Mouse (Mus musculus) heart, embryonic 13.5 days (tissue): ENCODE measurements around the gene Wnt5a. TPM values are rescaled to one million over a fixed set of nuclear protein-coding genes. Genes with fewer than 3 reads are reported as not detected.

Source experiments
- ATAC-seq: fragments of 200-750 bp; cut with Nextera tagmentation; 2 replicates; pipeline ENCODE4 v1.8.0; 2017; ENCODE audit warnings: moderate TSS enrichment; ENCODE audit not compliant: insufficient number of reproducible peaks, low FRiP score, low TSS enrichment; ENCODE audit errors: extremely low read depth
- H3K27ac ChIP-seq: fragments of 300-500 bp; sonication (generic); replicated peaks from 2 replicates; pipeline ENCODE4 v1.5.1; 2015; ENCODE audit warnings: moderate library complexity, mild to moderate bottlenecking, inconsistent platforms
- H3K27me3 ChIP-seq: fragments of 300-500 bp; sonication (generic); replicated peaks from 2 replicates; pipeline ENCODE4 v1.6.1; 2015; ENCODE audit warnings: mild to moderate bottlenecking, inconsistent platforms
- H3K36me3 ChIP-seq: fragments of 300-500 bp; sonication (generic); 2 replicates; pipeline ENCODE4 v1.6.1; 2015; ENCODE audit warnings: mild to moderate bottlenecking, inconsistent platforms
- H3K4me1 ChIP-seq: fragments of 300-500 bp; sonication (generic); 2 replicates; pipeline ENCODE4 v1.6.1; 2015; ENCODE audit warnings: inconsistent platforms
- H3K4me2 ChIP-seq: fragments of 300-500 bp; sonication (generic); 2 replicates; pipeline ENCODE4 v1.6.1; 2015; ENCODE audit warnings: inconsistent platforms, mild to moderate bottlenecking, moderate library complexity
- H3K4me3 ChIP-seq: fragments of 300-500 bp; sonication (generic); 2 replicates; pipeline ENCODE4 v1.5.1; 2015; ENCODE audit warnings: moderate library complexity, mild to moderate bottlenecking, inconsistent platforms
- H3K9ac ChIP-seq: fragments of 300-500 bp; sonication (generic); 2 replicates; pipeline ENCODE4 v1.6.1; 2015; ENCODE audit warnings: inconsistent platforms, mild to moderate bottlenecking, moderate library complexity
- H3K9me3 ChIP-seq: fragments of 300-500 bp; sonication (generic); 2 replicates; pipeline ENCODE4 v1.6.1; 2016; ENCODE audit warnings: inconsistent platforms
- WGBS: fragments of 180-500 bp; shearing (Covaris S2); methylation state at CpG from one replicate; pipeline ENCODE4 v1.1.7; 2015; ENCODE audit warnings: mixed read lengths; 5-methylcytosine and 5-hydroxymethylcytosine counted together
- polyA plus RNA-seq: library from polyadenylated mRNA; unstranded; fragments of >200 nt; fragmentation: Nextera tagmentation; extraction: Ambion mirVana; gene quantifications from 2 replicates; pipeline ENCODE4 v1.2.1, GENCODE M21; 2015

The Wnt5a gene
- polyA plus RNA-seq = 19.2 and 22.4 TPM in 2 replicates

GRCm38 (mm10) chr14:28504101-28505050, at the start of gene Wnt5a:
TSS of gene Wnt5a (plus strand) at chr14:28504750.
- H3K36me3 ChIP-seq = no peaks in the 10 kb centered on the region
- no peaks in the 10 kb centered on the region for H3K9me3 ChIP-seq
- H3K9ac ChIP-seq = peak within 1 kb of the TSS; percentile 96
- H3K4me2 ChIP-seq = peak within 1 kb of the TSS; percentile 90
- WGBS = 2% methylated on average over 53 of the region's 53 CpGs
- H3K4me1 ChIP-seq = peaks cover 22% of the 10 kb centered on the region
- peak within 1 kb of the TSS; percentile 96 for H3K27ac ChIP-seq
- H3K4me3 ChIP-seq = peak within 1 kb of the TSS; percentile 73
- ATAC-seq = peak; percentile 11; the same call in 1 of the 2 replicates
- H3K27me3 ChIP-seq = peaks cover 21% of the 10 kb centered on the region

- Histone ChIP-seq H3K27me3 (peaks cover 3% of the 10 kb centered on the region; the same call in 1 of the 2 replicates), H3K9ac (no peak overlapping the region), H3K4me2 (no peak overlapping the region), H3K27ac (no peak overlapping the region), H3K36me3 (no peaks in the 10 kb centered on the region), H3K9me3 (no peaks in the 10 kb centered on the region), H3K4me3 (no peak overlapping the region), H3K4me1 (no peaks in the 10 kb centered on the region)
- ATAC-seq = no peak
- WGBS = 70% methylated on average over 7 of the region's 7 CpGs
Measured at GRCm38 (mm10) chr14:28456372-28457076, 48.0 kb upstream of the Wnt5a start.

GRCm38 (mm10) chr14:28457428-28457827, 47.1 kb upstream of the Wnt5a start:
- no peak overlapping the region for H3K9ac ChIP-seq
- peaks cover 3% of the 10 kb centered on the region; the same call in 1 of the 2 replicates for H3K27me3 ChIP-seq
- H3K36me3 ChIP-seq = no peaks in the 10 kb centered on the region
- H3K4me2 ChIP-seq = no peak overlapping the region
- no peaks in the 10 kb centered on the region for H3K9me3 ChIP-seq
- no peaks in the 10 kb centered on the region for H3K4me1 ChIP-seq
- ATAC-seq = no peak
- 59% methylated on average over 3 of the region's 3 CpGs for whole genome bisulfite sequencing
- H3K4me3 ChIP-seq = no peak overlapping the region
- H3K27ac ChIP-seq = no peak overlapping the region

GRCm38 (mm10) chr14:28467956-28468355, 36.6 kb upstream of the Wnt5a start:
- H3K4me2 ChIP-seq = no peak overlapping the region
- WGBS = 76% methylated on average over 5 of the region's 5 CpGs
- no peak overlapping the region for H3K4me3 ChIP-seq
- no peaks in the 10 kb centered on the region for H3K36me3 ChIP-seq
- no peak for ATAC-seq
- no peak overlapping the region for H3K9ac ChIP-seq
- H3K4me1 ChIP-seq = peaks cover 5% of the 10 kb centered on the region; the same call in 1 of the 2 replicates
- H3K27me3 ChIP-seq = no peaks in the 10 kb centered on the region
- no peak overlapping the region for H3K27ac ChIP-seq
- no peaks in the 10 kb centered on the region for H3K9me3 ChIP-seq

GRCm38 (mm10) chr14:28469696-28470095, 34.9 kb upstream of the Wnt5a start:
- Histone ChIP-seq H3K27me3 (no peaks in the 10 kb centered on the region), H3K36me3 (no peaks in the 10 kb centered on the region), H3K9ac (no peak overlapping the region), H3K4me2 (no peak overlapping the region), H3K27ac (no peak overlapping the region), H3K4me1 (peaks cover 7% of the 10 kb centered on the region; the same call in 1 of the 2 replicates), H3K4me3 (no peak overlapping the region), H3K9me3 (no peaks in the 10 kb centered on the region)
- 14% methylated on average over 4 of the region's 4 CpGs for WGBS
- ATAC-seq = no peak

GRCm38 (mm10) chr14:28470212-28470611, 34.3 kb upstream of the Wnt5a start:
- H3K36me3 ChIP-seq = no peaks in the 10 kb centered on the region
- no peak overlapping the region for H3K27ac ChIP-seq
- no peak overlapping the region for H3K4me3 ChIP-seq
- no peaks in the 10 kb centered on the region for H3K27me3 ChIP-seq
- H3K9me3 ChIP-seq = no peaks in the 10 kb centered on the region
- H3K4me2 ChIP-seq = no peak overlapping the region
- no peak for ATAC-seq
- no peak overlapping the region for H3K9ac ChIP-seq
- H3K4me1 ChIP-seq = peaks cover 12% of the 10 kb centered on the region
- 67% methylated on average over 6 of the region's 6 CpGs for WGBS

- ATAC-seq = no peak
- WGBS = 35% methylated on average over 3 of the region's 3 CpGs
Measured at GRCm38 (mm10) chr14:28475012-28475411, 29.5 kb upstream of the Wnt5a start.

GRCm38 (mm10) chr14:28475421-28475820, 29.1 kb upstream of the Wnt5a start:
- H3K27me3 ChIP-seq = no peaks in the 10 kb centered on the region
- ATAC-seq = no peak
- no peaks in the 10 kb centered on the region for H3K9me3 ChIP-seq
- peak overlapping the region; percentile 25 for H3K4me2 ChIP-seq
- H3K27ac ChIP-seq = no peak overlapping the region
- H3K4me3 ChIP-seq = no peak overlapping the region
- no peaks in the 10 kb centered on the region for H3K36me3 ChIP-seq
- WGBS = 31% methylated on average over 7 of the region's 7 CpGs
- H3K4me1 ChIP-seq = peaks cover 17% of the 10 kb centered on the region
- no peak overlapping the region for H3K9ac ChIP-seq

More at GRCm38 (mm10) chr14:28475012-28475411, 29.5 kb upstream of the Wnt5a start:
- no peak overlapping the region for H3K9ac ChIP-seq
- peaks cover 17% of the 10 kb centered on the region for H3K4me1 ChIP-seq
- H3K9me3 ChIP-seq = no peaks in the 10 kb centered on the region
- no peak overlapping the region for H3K27ac ChIP-seq
- no peaks in the 10 kb centered on the region for H3K27me3 ChIP-seq
- no peak overlapping the region for H3K4me3 ChIP-seq
- H3K36me3 ChIP-seq = no peaks in the 10 kb centered on the region
- H3K4me2 ChIP-seq = peak overlapping the region; percentile 25

- Histone ChIP-seq H3K36me3 (no peaks in the 10 kb centered on the region), H3K4me1 (peaks cover 20% of the 10 kb centered on the region), H3K9me3 (no peaks in the 10 kb centered on the region), H3K27ac (no peak overlapping the region), H3K9ac (no peak overlapping the region), H3K4me2 (no peak overlapping the region), H3K4me3 (no peak overlapping the region), H3K27me3 (no peaks in the 10 kb centered on the region)
- WGBS = 44% methylated on average over 3 of the region's 3 CpGs
- ATAC-seq = no peak
Measured at GRCm38 (mm10) chr14:28476746-28477145, 27.8 kb upstream of the Wnt5a start.

- 55% methylated on average over 1 of the region's 1 CpGs for WGBS
- no peak for ATAC-seq
- no peaks in the 10 kb centered on the region for H3K36me3 ChIP-seq
Measured at GRCm38 (mm10) chr14:28480866-28481265, 23.7 kb upstream of the Wnt5a start.

GRCm38 (mm10) chr14:28493806-28494205, 10.7 kb upstream of the Wnt5a start:
- Histone ChIP-seq H3K9ac (no peak overlapping the region), H3K4me2 (no peak overlapping the region), H3K4me1 (no peaks in the 10 kb centered on the region), H3K27me3 (no peaks in the 10 kb centered on the region), H3K9me3 (no peaks in the 10 kb centered on the region), H3K4me3 (no peak overlapping the region), H3K36me3 (no peaks in the 10 kb centered on the region), H3K27ac (no peak overlapping the region)
- ATAC-seq = no peak
- 85% methylated on average over 4 of the region's 4 CpGs for WGBS

More at GRCm38 (mm10) chr14:28480866-28481265, 23.7 kb upstream of the Wnt5a start:
- Histone ChIP-seq H3K9me3 (no peaks in the 10 kb centered on the region), H3K4me2 (no peak overlapping the region), H3K9ac (no peak overlapping the region), H3K27ac (no peak overlapping the region), H3K4me1 (peaks cover 6% of the 10 kb centered on the region), H3K27me3 (no peaks in the 10 kb centered on the region), H3K4me3 (no peak overlapping the region)
